Comparison of ENCODE assay signal across 19 mouse cellular contexts in genomic region chr1:81661245-81661644, GRCm38 (mm10).
DNase-seq lines count a peak whose midpoint lies in the region.
"Had no signal": no experiment of that assay in that cellular context is flagged by ENCODE, and none has a peak within 500 bp of the region (broad histone marks: within the 10 kb centered on the region; RNA-seq: fewer than 3 reads in every experiment).

No protein-coding gene starts in this region.

- DNase-seq in adrenal gland, adult 2 months = peak; percentile 30
- no peak for DNase-seq in adrenal gland, adult 8-10 months
- peak; percentile 87 for DNase-seq in heart, adult 11 months
- no peak for DNase-seq in heart, postnatal 4 days
- peak; percentile 88 for DNase-seq in 3T3-L1 (ENCODE audit: low read depth, low spot score)
- DNase-seq in fibroblast of lung, adult 2 months (ENCODE audit: low read depth) = peak; percentile 54
- no peak for DNase-seq in ovary, postnatal 10 days (ENCODE audit: low spot score)
- DNase-seq in spleen, adult 18-20 months = no peak
- DNase-seq: cerebellum, adult 2 months; cerebellum, postnatal 14 days; heart, postnatal 14 days; kidney, adult 9 months; kidney, postnatal 10 days; layer of hippocampus, postnatal 36 days; left cerebral cortex, postnatal 4 days; liver, postnatal 0 days; lung, postnatal 10 days; thymus, adult 2 months; thymus, postnatal 36 days had no signal

Comparison
In these comparisons a context has a peak if more than half of its experiments do, and no peak if none do; other contexts are left out.
1. DNase-seq: peak in adrenal gland, adult 2 months (single experiment), heart, adult 11 months (single experiment), 3T3-L1 (single experiment) and fibroblast of lung, adult 2 months (single experiment); none in adrenal gland, adult 8-10 months (single experiment), heart, postnatal 4 days (single experiment), ovary, postnatal 10 days (single experiment) and spleen, adult 18-20 months (0 of 2).